In the genomic region with DNA sequence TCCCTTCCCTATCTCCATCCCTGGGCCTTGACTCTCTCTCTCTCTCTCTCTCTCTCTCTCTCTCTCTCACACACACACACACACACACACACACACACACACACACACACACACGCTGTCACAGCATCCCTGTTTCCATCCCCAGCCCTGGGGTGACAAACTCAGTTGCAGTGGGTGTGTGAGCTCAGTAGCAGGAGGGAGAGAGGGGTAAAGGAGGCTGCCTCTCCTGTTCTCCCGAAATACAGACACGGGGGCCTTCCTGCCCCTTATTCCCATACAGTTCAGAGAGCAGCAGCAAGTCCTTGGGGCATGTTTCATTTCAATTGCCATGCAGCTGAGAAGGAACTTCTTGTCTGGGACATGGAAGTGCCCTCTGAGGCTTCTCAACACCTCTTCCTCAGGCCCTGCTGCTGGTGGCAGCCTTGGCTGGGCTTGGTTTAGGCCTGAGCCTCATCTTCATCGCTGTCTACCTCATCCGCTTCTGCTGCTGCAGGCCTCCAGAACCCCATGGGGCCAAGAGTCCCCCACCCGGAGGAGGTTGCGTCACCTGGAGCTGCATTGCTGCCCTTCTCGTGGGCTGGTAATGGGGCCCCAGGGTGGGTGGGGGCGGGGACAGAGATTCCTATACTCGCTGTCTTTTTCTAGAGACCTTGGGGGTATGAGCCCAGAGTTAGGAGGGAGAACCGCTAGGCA, we compare ENCODE assay signal across 12 mouse cellular contexts. TPM values are rescaled to one million over a fixed set of nuclear protein-coding genes. Genes with fewer than 3 reads are reported as not detected.
DNase-seq lines count a peak whose midpoint lies in the region; ATAC-seq and TF ChIP-seq lines count a peak whose summit lies in the region.
"Had no signal": no experiment of that assay in that cellular context is flagged by ENCODE, and none has a peak within 500 bp of the region (broad histone marks: within the 10 kb centered on the region; RNA-seq: fewer than 3 reads in every experiment).

No protein-coding gene starts in this region.

- peaks cover 1% of the 10 kb centered on the region; the same call in 1 of the 2 replicates for H3K36me3 ChIP-seq in neural tube, embryonic 11.5 days (ENCODE audit: control insufficient read depth, insufficient read depth, low read length)
- H3K36me3 ChIP-seq in forebrain, embryonic 11.5 days (ENCODE audit: control insufficient read depth, insufficient read depth, low read length), result peaks cover 2% of the 10 kb centered on the region; the same call in 1 of the 2 replicates
- no peaks in the 10 kb centered on the region; the same call in 1 of the 2 replicates for H3K36me3 ChIP-seq in hindbrain, postnatal 0 days (ENCODE audit: insufficient read depth, low read length)
- H3K36me3 ChIP-seq: embryonic facial prominence, embryonic 13.5 days had no signal

- DNase-seq in neural tube, embryonic 11.5 days (ENCODE audit: low spot score), result no peak
- no peak for DNase-seq in neural tube, embryonic 10.5 days (ENCODE audit: extremely low spot score, low spot score)
- DNase-seq in forebrain, embryonic 11.5 days (ENCODE audit: low spot score), result no peak
- DNase-seq in hindbrain, postnatal 0 days (ENCODE audit: low spot score), result no peak
- no peak for DNase-seq in urinary bladder, adult 18-20 months (ENCODE audit: low spot score in 2 of 2)
- no peak for DNase-seq in urinary bladder, postnatal 10 days (ENCODE audit: low spot score)
- DNase-seq: kidney, adult 2 months; layer of hippocampus, postnatal 36 days had no signal

- TF ChIP-seq POLR2A in olfactory bulb, adult 2 months (IDR thresholded peaks at IDR 0.05; ENCODE audit: insufficient read depth, low read depth, low read length), result no peak

- no peak overlapping the region; the same call in 1 of the 2 replicates for H3K4me3 ChIP-seq in neural tube, embryonic 11.5 days (ENCODE audit: low read depth, low read length)
- H3K4me3 ChIP-seq in forebrain, embryonic 11.5 days (ENCODE audit: low read depth, low read length), result peak overlapping the region; percentile 81; the same call in 1 of the 2 replicates
- H3K4me3 ChIP-seq in hindbrain, postnatal 0 days (ENCODE audit: low read length), result no peak overlapping the region
- H3K4me3 ChIP-seq in olfactory bulb, adult 2 months (ENCODE audit: insufficient read depth, low read depth, low read length), result peak overlapping the region; percentile 41
- H3K4me3 ChIP-seq: embryonic facial prominence, embryonic 13.5 days had no signal

- peak overlapping the region; percentile 72 for H3K27ac ChIP-seq in neural tube, embryonic 11.5 days (ENCODE audit: low read depth, low read length)
- peak overlapping the region; percentile 94 for H3K27ac ChIP-seq in forebrain, embryonic 11.5 days (ENCODE audit: low read depth, low read length)
- H3K27ac ChIP-seq in hindbrain, postnatal 0 days, result peak overlapping the region; percentile 89
- H3K27ac ChIP-seq in olfactory bulb, adult 2 months (ENCODE audit: insufficient read depth, low read depth, low read length), result peak overlapping the region; percentile 97
- H3K27ac ChIP-seq: embryonic facial prominence, embryonic 13.5 days had no signal

- no peak for TF ChIP-seq CTCF in hindbrain, postnatal 0 days (IDR thresholded peaks at IDR 0.05; ENCODE audit: low read depth)
- TF ChIP-seq CTCF in olfactory bulb, adult 2 months (IDR thresholded peaks at IDR 0.05; ENCODE audit: insufficient read depth, low read depth, low read length), result no peak

- H3K4me1 ChIP-seq in neural tube, embryonic 11.5 days (ENCODE audit: control insufficient read depth, insufficient read depth, low read length), result peaks cover 19% of the 10 kb centered on the region
- peaks cover 37% of the 10 kb centered on the region for H3K4me1 ChIP-seq in forebrain, embryonic 11.5 days (replicated peaks; ENCODE audit: control insufficient read depth, insufficient read depth, low read length)
- H3K4me1 ChIP-seq in hindbrain, postnatal 0 days (ENCODE audit: insufficient read depth, low read length), result peaks cover 26% of the 10 kb centered on the region
- peaks cover 33% of the 10 kb centered on the region for H3K4me1 ChIP-seq in olfactory bulb, adult 2 months (ENCODE audit: control insufficient read depth, insufficient read depth, low read length)

- no peak for ATAC-seq in neural tube, embryonic 11.5 days (ENCODE audit: insufficient read depth, low FRiP score, low TSS enrichment)
- no peak for ATAC-seq in forebrain, embryonic 11.5 days (replicated peaks; ENCODE audit: low FRiP score)
- ATAC-seq in hindbrain, postnatal 0 days, result no peak

- H3K9ac ChIP-seq in neural tube, embryonic 11.5 days (ENCODE audit: low read length), result no peak overlapping the region
- peak overlapping the region; percentile 49 for H3K9ac ChIP-seq in forebrain, embryonic 11.5 days (ENCODE audit: low read length)
- peak overlapping the region; percentile 94; the same call in 1 of the 2 replicates for H3K9ac ChIP-seq in hindbrain, postnatal 0 days (replicated peaks; ENCODE audit: low read length)
- H3K9ac ChIP-seq: embryonic facial prominence, embryonic 13.5 days had no signal

- H3K27me3 ChIP-seq in neural tube, embryonic 11.5 days (ENCODE audit: control insufficient read depth, insufficient read depth, low read length), result no peaks in the 10 kb centered on the region
- no peaks in the 10 kb centered on the region; the same call in 1 of the 2 replicates for H3K27me3 ChIP-seq in forebrain, embryonic 11.5 days (ENCODE audit: control insufficient read depth, insufficient read depth, low read length)
- H3K27me3 ChIP-seq in hindbrain, postnatal 0 days (ENCODE audit: insufficient read depth, low read length), result no peaks in the 10 kb centered on the region
- H3K27me3 ChIP-seq: CH12.LX had no signal

- H3K9me3 ChIP-seq in neural tube, embryonic 11.5 days (ENCODE audit: control insufficient read depth, low read length), result no peaks in the 10 kb centered on the region
- no peaks in the 10 kb centered on the region for H3K9me3 ChIP-seq in forebrain, embryonic 11.5 days (ENCODE audit: control insufficient read depth, low read length)
- H3K9me3 ChIP-seq in hindbrain, postnatal 0 days (ENCODE audit: low read length), result no peaks in the 10 kb centered on the region
- H3K9me3 ChIP-seq: embryonic facial prominence, embryonic 13.5 days had no signal

- 52% methylated on average over 11 of the region's 11 CpGs for WGBS in neural tube, embryonic 11.5 days
- 39% methylated on average over 11 of the region's 11 CpGs for WGBS in forebrain, embryonic 11.5 days
- 25% methylated on average over 11 of the region's 11 CpGs for WGBS in hindbrain, postnatal 0 days
- WGBS in olfactory bulb, adult 2 months, result 14% methylated on average over 11 of the region's 11 CpGs

- peak overlapping the region; percentile 31; the same call in 1 of the 2 replicates for H3K4me2 ChIP-seq in neural tube, embryonic 11.5 days (ENCODE audit: low read depth)
- H3K4me2 ChIP-seq in forebrain, embryonic 11.5 days (ENCODE audit: low read depth, low read length, severe bottlenecking), result peak overlapping the region; percentile 67
- peak overlapping the region; percentile 67 for H3K4me2 ChIP-seq in hindbrain, postnatal 0 days (ENCODE audit: low read depth, low read length)
- H3K4me2 ChIP-seq: embryonic facial prominence, embryonic 13.5 days; liver, embryonic 11.5 days had no signal

RNA-seq across cellular contexts. Expression of a gene that starts 3.0 kb away (rescaled TPM):
- polyA plus RNA-seq in neural tube, embryonic 11.5 days (2014; fragmentation: Nextera tagmentation; extraction: Ambion mirVana), result 46.1 and 48.8 TPM in 2 replicates
- polyA plus RNA-seq in forebrain, embryonic 11.5 days (2014; fragmentation: Nextera tagmentation; extraction: Ambion mirVana), result 87.3 and 96.0 TPM in 2 replicates
- total RNA-seq in hindbrain, postnatal 0 days (2014; rRNA removed), result 819 and 1,009 TPM in 2 replicates
- 249 and 272 TPM in 2 replicates for polyA plus RNA-seq in hindbrain, postnatal 0 days (2015; fragmentation: Nextera tagmentation; extraction: Ambion mirVana)
- polyA plus RNA-seq in olfactory bulb, adult 2 months (2012; ENCODE audit: insufficient read depth, insufficient read length, low replicate concordance, missing spikeins), result 162 and 238 TPM in 2 replicates

RNA-seq across cellular contexts. Expression of a gene that starts 14.6 kb away (rescaled TPM):
- 50.3 and 58.0 TPM in 2 replicates for polyA plus RNA-seq in neural tube, embryonic 11.5 days (2014; fragmentation: Nextera tagmentation; extraction: Ambion mirVana)
- polyA plus RNA-seq in forebrain, embryonic 11.5 days (2014; fragmentation: Nextera tagmentation; extraction: Ambion mirVana), result 77.4 and 77.5 TPM in 2 replicates
- 183 and 264 TPM in 2 replicates for total RNA-seq in hindbrain, postnatal 0 days (2014; rRNA removed)
- 49.1 and 50.8 TPM in 2 replicates for polyA plus RNA-seq in hindbrain, postnatal 0 days (2015; fragmentation: Nextera tagmentation; extraction: Ambion mirVana)
- 552 and 558 TPM in 2 replicates for polyA plus RNA-seq in olfactory bulb, adult 2 months (2012; ENCODE audit: insufficient read depth, insufficient read length, low replicate concordance, missing spikeins)

RNA-seq across cellular contexts. Expression of a gene that starts 28.0 kb away (rescaled TPM):
- polyA plus RNA-seq in neural tube, embryonic 11.5 days (2014; fragmentation: Nextera tagmentation; extraction: Ambion mirVana), result 1.5 and 2.2 TPM in 2 replicates
- polyA plus RNA-seq in forebrain, embryonic 11.5 days (2014; fragmentation: Nextera tagmentation; extraction: Ambion mirVana), result 1.6 and 2.7 TPM in 2 replicates
- 4.2 and 4.4 TPM in 2 replicates for total RNA-seq in hindbrain, postnatal 0 days (2014; rRNA removed)
- 4.2 and 5.4 TPM in 2 replicates for polyA plus RNA-seq in hindbrain, postnatal 0 days (2015; fragmentation: Nextera tagmentation; extraction: Ambion mirVana)
- not detected in 2 replicates for polyA plus RNA-seq in olfactory bulb, adult 2 months (2012; ENCODE audit: insufficient read depth, insufficient read length, low replicate concordance, missing spikeins)

RNA-seq across cellular contexts. Expression of a gene that starts 42.4 kb away (rescaled TPM):
- 18.7 and 19.8 TPM in 2 replicates for polyA plus RNA-seq in neural tube, embryonic 11.5 days (2014; fragmentation: Nextera tagmentation; extraction: Ambion mirVana)
- polyA plus RNA-seq in forebrain, embryonic 11.5 days (2014; fragmentation: Nextera tagmentation; extraction: Ambion mirVana), result 16.2 and 17.8 TPM in 2 replicates
- 8.5 and 15.9 TPM in 2 replicates for total RNA-seq in hindbrain, postnatal 0 days (2014; rRNA removed)
- polyA plus RNA-seq in hindbrain, postnatal 0 days (2015; fragmentation: Nextera tagmentation; extraction: Ambion mirVana), result 11.7 and 12.0 TPM in 2 replicates
- polyA plus RNA-seq in olfactory bulb, adult 2 months (2012; ENCODE audit: insufficient read depth, insufficient read length, low replicate concordance, missing spikeins), result not detected in 2 replicates

RNA-seq across cellular contexts. Expression of a gene that starts 59.2 kb away (rescaled TPM):
- 0.89 and 1.2 TPM in 2 replicates for polyA plus RNA-seq in neural tube, embryonic 11.5 days (2014; fragmentation: Nextera tagmentation; extraction: Ambion mirVana)
- polyA plus RNA-seq in forebrain, embryonic 11.5 days (2014; fragmentation: Nextera tagmentation; extraction: Ambion mirVana), result 1.2 and 1.4 TPM in 2 replicates
- total RNA-seq in hindbrain, postnatal 0 days (2014; rRNA removed), result 6.2 and 8.6 TPM in 2 replicates
- 3.4 and 4.0 TPM in 2 replicates for polyA plus RNA-seq in hindbrain, postnatal 0 days (2015; fragmentation: Nextera tagmentation; extraction: Ambion mirVana)
- not detected in 2 replicates for polyA plus RNA-seq in olfactory bulb, adult 2 months (2012; ENCODE audit: insufficient read depth, insufficient read length, low replicate concordance, missing spikeins)

Comparison
In these comparisons a context has a peak if more than half of its experiments do, and no peak if none do; other contexts are left out.
1. H3K4me3 ChIP-seq: peak in forebrain, embryonic 11.5 days (single experiment) and olfactory bulb, adult 2 months (single experiment); none in neural tube, embryonic 11.5 days (single experiment) and hindbrain, postnatal 0 days (single experiment).
2. Peak in every context shown above with its lines, with median percentiles within 50 percentile points of each other: H3K27ac ChIP-seq and H3K4me2 ChIP-seq.